Mouse (Mus musculus): Measurements from ENCODE around the gene 2700049A03Rik. TPM values are rescaled to one million over a fixed set of nuclear protein-coding genes. Genes with fewer than 3 reads are reported as not detected.
A peak's percentile ranks its signal among the peaks of the same experiment; 100 is the strongest.
"Not testable (repeated sequence)": the region's sequence is repeated elsewhere in the genome, so short reads cannot be mapped to it uniquely, and the experiment has no call there.

The 2700049A03Rik gene
- 1.7 and 2.0 TPM in 2 replicates for polyA plus RNA-seq (2012; rRNA removed)

- TF ChIP-seq CTCF (IDR thresholded peaks at IDR 0.05; ENCODE audit: extremely low read depth, insufficient read depth, insufficient read length, insufficient replicate concordance) (no peak), POLR2A (IDR thresholded peaks at IDR 0.05; ENCODE audit: low read depth, low read length) (peak; percentile 52)
- WGBS: under 1% methylated on average over 52 of the region's 52 CpGs
- peak; percentile 66 to 88 for DNase-seq (ENCODE audit: low read depth in 1 of 2, low spot score in 2 of 2)
- Histone ChIP-seq H3K4me3 (ENCODE audit: extremely low read depth, insufficient read depth, insufficient read length) (peak within 1 kb of the TSS; percentile 99), H3K4me1 (ENCODE audit: control insufficient read depth, insufficient read depth, insufficient read length) (peaks cover 3% of the 10 kb centered on the region; the same call in 1 of the 2 replicates), H3K27me3 (ENCODE audit: control insufficient read depth, insufficient read depth, low read length) (no peaks in the 10 kb centered on the region), H3K36me3 (ENCODE audit: control insufficient read depth, insufficient read depth, low read length) (peaks cover 6% of the 10 kb centered on the region), H3K27ac (ENCODE audit: insufficient read depth, low read length) (peak within 1 kb of the TSS; percentile 83)
These were observed at the start of gene 2700049A03Rik, which contains the start of gene Timm9 for GRCm38 (mm10) chr12:71136130-71136973. TSS of gene 2700049A03Rik (plus strand) at chr12:71136848. TSS of gene Timm9 (minus strand) at chr12:71136684.

GRCm38 (mm10) chr12:71104275-71104674 lies 32.4 kb upstream of the 2700049A03Rik start:
- H3K4me3 ChIP-seq (ENCODE audit: extremely low read depth, insufficient read depth, insufficient read length); H3K4me1 ChIP-seq (ENCODE audit: control insufficient read depth, insufficient read depth, insufficient read length); H3K36me3 ChIP-seq (ENCODE audit: control insufficient read depth, insufficient read depth, low read length); H3K27ac ChIP-seq (ENCODE audit: insufficient read depth, low read length); DNase-seq (ENCODE audit: low read depth in 1 of 2, low spot score in 2 of 2); H3K27me3 ChIP-seq (ENCODE audit: control insufficient read depth, insufficient read depth, low read length): not testable (repeated sequence)
- WGBS: 89% methylated on average over 4 of the region's 4 CpGs

DNA sequence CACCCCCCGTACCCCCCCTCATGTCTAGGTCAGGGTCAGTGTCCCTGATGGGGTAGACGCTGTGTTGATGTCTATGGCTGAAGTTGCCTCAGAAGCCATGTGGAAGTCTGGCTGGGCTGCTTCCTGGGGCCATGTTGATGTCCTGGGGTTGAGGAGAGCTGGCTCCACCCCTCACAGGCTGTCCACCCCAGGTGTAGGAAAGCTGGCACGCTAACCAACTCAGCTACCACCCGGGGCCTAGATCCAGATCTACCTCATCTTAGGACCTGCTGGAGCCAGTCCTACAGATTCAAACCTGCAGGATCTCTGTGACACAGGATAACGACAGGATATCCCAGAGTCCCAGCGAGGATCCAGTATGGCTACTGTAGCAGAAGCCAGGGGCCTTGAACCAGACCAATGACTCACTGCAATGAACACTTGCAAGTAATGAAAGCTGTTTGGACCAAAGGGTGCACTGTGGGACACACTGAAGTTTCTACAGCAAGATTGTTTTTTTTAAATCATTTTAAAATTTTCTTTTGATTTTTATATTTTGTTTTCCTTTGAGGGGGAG lies 29.4 kb upstream of the 2700049A03Rik start:
- Histone ChIP-seq H3K4me1 (ENCODE audit: control insufficient read depth, insufficient read depth, insufficient read length) (0 out of 2 replicates have a peak, but pooled peaks cover 4% of the 10 kb centered on the region), H3K27ac (ENCODE audit: insufficient read depth, low read length) (no peak overlapping the region)
- TF ChIP-seq CTCF (IDR thresholded peaks at IDR 0.05; ENCODE audit: extremely low read depth, insufficient read depth, insufficient read length, insufficient replicate concordance): no peak
- no peak for TF ChIP-seq POLR2A (IDR thresholded peaks at IDR 0.05; ENCODE audit: low read depth, low read length)

DNA sequence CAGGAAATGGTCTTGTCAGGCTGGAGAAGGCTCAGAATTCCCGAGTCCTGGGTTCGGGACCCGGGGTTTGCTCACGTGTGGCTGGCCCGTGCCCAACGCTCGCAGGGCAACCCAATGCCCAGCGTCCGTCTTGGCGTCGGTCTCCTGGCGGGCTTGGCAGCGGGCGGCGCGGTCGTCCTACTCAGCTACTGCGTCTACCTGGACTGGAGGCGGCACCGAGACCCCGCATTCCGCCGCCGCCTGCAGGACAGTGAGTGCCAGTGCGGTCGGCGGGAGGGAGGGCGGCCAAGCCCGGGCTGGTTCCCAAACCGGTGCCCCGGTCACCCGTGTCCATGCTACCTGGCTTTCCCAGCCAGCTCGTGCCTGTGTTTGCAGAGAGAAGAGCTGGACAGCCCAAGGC lies 25.3 kb upstream of the 2700049A03Rik start, which contains the start of gene Tomm20l:
Gene Tomm20l, plus strand, starts transcription at position 98 of the 400 bp plus-strand sequence.
- 39% methylated on average over 33 of the region's 33 CpGs for WGBS
- DNase-seq (ENCODE audit: low read depth in 1 of 2, low spot score in 2 of 2): no peak
- TF ChIP-seq CTCF (IDR thresholded peaks at IDR 0.05; ENCODE audit: extremely low read depth, insufficient read depth, insufficient read length, insufficient replicate concordance) (no peak), POLR2A (IDR thresholded peaks at IDR 0.05; ENCODE audit: low read depth, low read length) (no peak)
- Histone ChIP-seq H3K36me3 (ENCODE audit: control insufficient read depth, insufficient read depth, low read length) (no peaks in the 10 kb centered on the region), H3K4me1 (ENCODE audit: control insufficient read depth, insufficient read depth, insufficient read length) (peaks cover 12% of the 10 kb centered on the region; the same call in 1 of the 2 replicates), H3K27ac (ENCODE audit: insufficient read depth, low read length) (no peak within 1 kb of the TSS), H3K27me3 (ENCODE audit: control insufficient read depth, insufficient read depth, low read length) (no peaks in the 10 kb centered on the region), H3K4me3 (ENCODE audit: extremely low read depth, insufficient read depth, insufficient read length) (no peak within 1 kb of the TSS; the same call in 1 of the 2 replicates)

More for the DNA sequence above, 29.4 kb upstream of the 2700049A03Rik start:
- no peak for DNase-seq (ENCODE audit: low read depth in 1 of 2, low spot score in 2 of 2)
- no peaks in the 10 kb centered on the region for H3K27me3 ChIP-seq (ENCODE audit: control insufficient read depth, insufficient read depth, low read length)
- WGBS: 86% methylated on average over 6 of the region's 6 CpGs
- no peaks in the 10 kb centered on the region for H3K36me3 ChIP-seq (ENCODE audit: control insufficient read depth, insufficient read depth, low read length)
- no peak overlapping the region for H3K4me3 ChIP-seq (ENCODE audit: extremely low read depth, insufficient read depth, insufficient read length)

DNA sequence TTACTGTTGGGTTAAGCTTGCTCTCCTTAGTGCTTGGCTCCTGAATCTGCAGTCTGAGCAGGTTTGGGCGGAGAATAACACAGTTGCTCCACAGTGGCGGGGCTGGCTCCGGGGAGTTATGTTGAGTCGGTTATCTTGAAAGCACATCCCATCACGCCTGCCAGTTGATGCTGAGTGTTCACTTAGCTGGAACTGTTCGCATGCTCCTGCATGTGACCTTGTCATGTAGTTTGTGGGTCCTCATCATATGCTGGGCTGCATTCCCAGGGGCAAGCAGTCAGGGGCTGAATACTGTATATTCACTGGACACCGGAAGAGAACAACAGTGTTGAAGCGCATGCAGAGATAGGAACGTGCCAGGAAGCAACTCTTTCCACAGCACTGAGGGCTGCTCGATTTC lies 23.6 kb upstream of the 2700049A03Rik start:
- Histone ChIP-seq H3K4me1 (ENCODE audit: control insufficient read depth, insufficient read depth, insufficient read length) (peaks cover 12% of the 10 kb centered on the region; the same call in 1 of the 2 replicates), H3K27ac (ENCODE audit: insufficient read depth, low read length) (no peak overlapping the region), H3K27me3 (ENCODE audit: control insufficient read depth, insufficient read depth, low read length) (no peaks in the 10 kb centered on the region), H3K36me3 (ENCODE audit: control insufficient read depth, insufficient read depth, low read length) (no peaks in the 10 kb centered on the region), H3K4me3 (ENCODE audit: extremely low read depth, insufficient read depth, insufficient read length) (no peak overlapping the region)
- 68% methylated on average over 10 of the region's 10 CpGs for WGBS
- DNase-seq (ENCODE audit: low read depth in 1 of 2, low spot score in 2 of 2): no peak
- TF ChIP-seq POLR2A (IDR thresholded peaks at IDR 0.05; ENCODE audit: low read depth, low read length): no peak
- TF ChIP-seq CTCF (IDR thresholded peaks at IDR 0.05; ENCODE audit: extremely low read depth, insufficient read depth, insufficient read length, insufficient replicate concordance): no peak

DNA sequence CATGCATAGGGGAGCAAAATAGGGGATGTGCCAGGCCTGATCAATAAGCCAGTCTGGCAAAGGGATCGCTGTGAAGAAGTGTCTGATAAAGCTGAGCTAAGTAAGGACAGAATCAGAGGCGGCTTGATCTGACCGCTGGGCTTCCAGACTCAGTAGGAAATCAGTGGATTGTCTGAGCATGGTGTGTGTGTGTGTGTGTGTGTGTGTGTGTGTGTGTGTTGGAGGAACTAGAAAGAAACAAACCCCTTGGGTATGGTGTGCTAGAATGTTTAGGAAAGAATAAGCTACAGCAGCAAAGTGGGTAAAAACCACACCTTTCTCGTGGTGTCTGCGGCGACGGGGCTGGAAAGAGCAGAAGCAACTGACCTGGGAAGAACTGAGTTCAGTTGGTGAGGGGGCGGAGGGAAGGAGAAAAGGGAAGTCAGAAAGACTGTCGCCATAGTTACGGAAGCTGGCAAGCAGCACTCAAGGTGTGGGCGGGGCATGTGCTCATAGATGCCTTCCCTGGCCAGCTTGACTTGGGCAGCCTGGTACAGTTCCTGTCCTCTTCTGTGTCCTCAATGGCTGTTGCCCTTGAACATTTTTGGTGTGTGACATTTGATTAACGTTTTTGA lies 22.9 kb upstream of the 2700049A03Rik start:
- Histone ChIP-seq H3K4me1 (ENCODE audit: control insufficient read depth, insufficient read depth, insufficient read length) (peaks cover 12% of the 10 kb centered on the region; the same call in 1 of the 2 replicates), H3K4me3 (ENCODE audit: extremely low read depth, insufficient read depth, insufficient read length) (peak overlapping the region; percentile 3; the same call in 1 of the 2 replicates), H3K27me3 (ENCODE audit: control insufficient read depth, insufficient read depth, low read length) (no peaks in the 10 kb centered on the region), H3K36me3 (ENCODE audit: control insufficient read depth, insufficient read depth, low read length) (no peaks in the 10 kb centered on the region), H3K27ac (ENCODE audit: insufficient read depth, low read length) (no peak overlapping the region; the same call in 1 of the 2 replicates)
- no peak for TF ChIP-seq POLR2A (IDR thresholded peaks at IDR 0.05; ENCODE audit: low read depth, low read length)
- no peak for TF ChIP-seq CTCF (IDR thresholded peaks at IDR 0.05; ENCODE audit: extremely low read depth, insufficient read depth, insufficient read length, insufficient replicate concordance)
- WGBS: 3% methylated on average over 12 of the region's 12 CpGs
- DNase-seq (ENCODE audit: low read depth in 1 of 2, low spot score in 2 of 2): peak; percentile 80 to 83
